Mouse (Mus musculus) stomach, embryonic 15.5 days (tissue): ENCODE measurements at regions not wholly inside any gene's neighbourhood (a gene's known extent, or its start where the extent isn't known, plus 50 kb on each side); places are given as distances from the start of the nearest gene placed in this dataset.

ENCODE experiments used
- ATAC-seq: fragments of 200-750 bp; cut with Nextera tagmentation; 2 replicates; pipeline ENCODE4 v1.8.0; 2017; ENCODE audit warnings: low read depth, moderate number of reproducible peaks, moderate TSS enrichment; ENCODE audit not compliant: insufficient read depth, low FRiP score
- H3K27ac ChIP-seq: fragments of 300-500 bp; sonication (generic); 2 replicates; pipeline ENCODE4 v1.5.1; 2015; ENCODE audit warnings: mild to moderate bottlenecking, inconsistent platforms
- H3K27me3 ChIP-seq: fragments of 300-500 bp; sonication (generic); replicated peaks from 2 replicates; pipeline ENCODE4 v1.6.1; 2015; ENCODE audit warnings: inconsistent platforms
- H3K36me3 ChIP-seq: fragments of 300-500 bp; sonication (generic); 2 replicates; pipeline ENCODE4 v1.6.1; 2015; ENCODE audit warnings: inconsistent platforms
- H3K4me1 ChIP-seq: fragments of 300-500 bp; sonication (generic); 2 replicates; pipeline ENCODE4 v1.6.1; 2015; ENCODE audit warnings: inconsistent platforms
- H3K4me2 ChIP-seq: fragments of 300-500 bp; sonication (generic); 2 replicates; pipeline ENCODE4 v1.6.1; 2015; ENCODE audit warnings: mild to moderate bottlenecking, inconsistent platforms
- H3K4me3 ChIP-seq: fragments of 300-500 bp; sonication (generic); replicated peaks from 2 replicates; pipeline ENCODE4 v1.5.1; 2015; ENCODE audit warnings: inconsistent platforms
- H3K9ac ChIP-seq: fragments of 300-500 bp; sonication (generic); 2 replicates; pipeline ENCODE4 v1.6.1; 2015; ENCODE audit warnings: inconsistent platforms
- H3K9me3 ChIP-seq: fragments of 300-500 bp; sonication (generic); 2 replicates; pipeline ENCODE4 v1.6.1; 2016; ENCODE audit warnings: inconsistent platforms
- WGBS: fragments of 180-500 bp; shearing (Covaris S2); methylation state at CpG from one replicate; pipeline ENCODE4 v1.1.7; 2015; 5-methylcytosine and 5-hydroxymethylcytosine counted together

- no peaks in the 10 kb centered on the region for H3K4me1 ChIP-seq
- H3K9ac ChIP-seq, result no peak overlapping the region
- no peak overlapping the region for H3K4me2 ChIP-seq
- no peaks in the 10 kb centered on the region for H3K9me3 ChIP-seq
- H3K4me3 ChIP-seq, result no peak overlapping the region
- H3K36me3 ChIP-seq, result no peaks in the 10 kb centered on the region
- no peak for ATAC-seq
- 78% methylated on average over 2 of the region's 2 CpGs for WGBS
- H3K27me3 ChIP-seq, result no peaks in the 10 kb centered on the region
- H3K27ac ChIP-seq, result no peak overlapping the region
Measured at GRCm38 (mm10) chr9:51670531-51670930, 94.6 kb upstream of the Arhgap20 start.

- WGBS, result 94% methylated on average over 1 of the region's 1 CpGs
- Histone ChIP-seq H3K9me3 (no peaks in the 10 kb centered on the region), H3K27me3 (no peaks in the 10 kb centered on the region), H3K4me1 (no peaks in the 10 kb centered on the region), H3K27ac (no peak overlapping the region), H3K4me2 (no peak overlapping the region), H3K36me3 (no peaks in the 10 kb centered on the region), H3K9ac (no peak overlapping the region), H3K4me3 (no peak overlapping the region)
- no peak for ATAC-seq
Measured at GRCm38 (mm10) chr9:51686536-51686935, 78.6 kb upstream of the Arhgap20 start.

GRCm38 (mm10) chr9:51714326-51714725 lies 50.8 kb upstream of the Arhgap20 start:
- WGBS, result 82% methylated on average over 3 of the region's 3 CpGs
- Histone ChIP-seq H3K9me3 (no peaks in the 10 kb centered on the region), H3K4me1 (no peaks in the 10 kb centered on the region), H3K4me3 (no peak overlapping the region), H3K36me3 (no peaks in the 10 kb centered on the region), H3K9ac (no peak overlapping the region), H3K4me2 (no peak overlapping the region), H3K27ac (no peak overlapping the region), H3K27me3 (no peaks in the 10 kb centered on the region)
- ATAC-seq, result no peak
